Mouse (Mus musculus): Measurements from ENCODE around the gene Nsun5. TPM values are rescaled to one million over a fixed set of nuclear protein-coding genes. Genes with fewer than 3 reads are reported as not detected.
A peak's percentile ranks its signal among the peaks of the same experiment; 100 is the strongest.

The Nsun5 gene
- polyA plus RNA-seq, 1 experiment from 2014 or later: 23.7 TPM

DNA sequence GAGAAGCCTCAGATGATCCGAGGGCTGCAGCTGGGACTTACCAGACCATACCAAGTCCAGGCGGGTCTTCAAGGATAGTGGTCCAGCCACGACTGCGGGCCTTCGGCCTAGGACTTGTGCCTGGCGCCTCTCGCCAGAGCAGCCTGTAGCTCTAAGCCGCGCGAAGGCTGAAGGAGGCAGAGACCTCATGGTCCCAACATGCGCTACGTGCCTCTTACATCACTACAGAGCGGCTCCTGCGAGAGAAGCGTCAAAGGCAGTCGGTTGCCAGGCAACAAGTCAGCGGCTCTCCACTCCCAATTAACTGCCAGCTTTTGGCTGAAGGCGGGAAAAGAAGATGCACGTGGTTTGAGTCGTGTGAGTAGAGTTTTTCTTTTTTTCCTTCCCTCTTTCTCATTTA, 34.9 kb downstream of the Nsun5 start:
- H3K4me3 ChIP-seq (ENCODE audit: low read depth, low read length): no peak overlapping the region
- peaks cover 9% of the 10 kb centered on the region for H3K36me3 ChIP-seq (ENCODE audit: control insufficient read depth, insufficient read depth, low read length)
- H3K9me3 ChIP-seq (ENCODE audit: control insufficient read depth, low read length): 0 out of 2 replicates have a peak, but pooled peaks cover 3% of the 10 kb centered on the region
- H3K9ac ChIP-seq (ENCODE audit: low read depth, low read length): no peak overlapping the region
- H3K27ac ChIP-seq (replicated peaks; ENCODE audit: low read depth, low read length): no peak overlapping the region
- no peak overlapping the region for H3K4me2 ChIP-seq (ENCODE audit: low read depth, low read length)
- WGBS: 37% methylated on average over 20 of the region's 20 CpGs
- ATAC-seq (ENCODE audit: low read depth) (peak; percentile 56; the same call in 1 of the 2 replicates), DNase-seq (ENCODE audit: low spot score) (peak; percentile 71)
- H3K27me3 ChIP-seq (replicated peaks; ENCODE audit: control insufficient read depth, insufficient read depth, low read length): no peaks in the 10 kb centered on the region
- no peaks in the 10 kb centered on the region for H3K4me1 ChIP-seq (ENCODE audit: control insufficient read depth, insufficient read depth, low read length)

- H3K27me3 ChIP-seq (replicated peaks; ENCODE audit: control insufficient read depth, insufficient read depth, low read length): no peaks in the 10 kb centered on the region
- 0 out of 2 replicates have a peak, but pooled peaks cover 3% of the 10 kb centered on the region for H3K9me3 ChIP-seq (ENCODE audit: control insufficient read depth, low read length)
- ATAC-seq (ENCODE audit: low read depth) (no peak), DNase-seq (ENCODE audit: low spot score) (no peak)
- no peak overlapping the region for H3K9ac ChIP-seq (ENCODE audit: low read depth, low read length)
- H3K4me3 ChIP-seq (ENCODE audit: low read depth, low read length): no peak overlapping the region
- WGBS: 80% methylated on average over 9 of the region's 9 CpGs
- H3K4me1 ChIP-seq (ENCODE audit: control insufficient read depth, insufficient read depth, low read length): no peaks in the 10 kb centered on the region
- H3K36me3 ChIP-seq (ENCODE audit: control insufficient read depth, insufficient read depth, low read length): peaks cover 17% of the 10 kb centered on the region
- no peak overlapping the region for H3K27ac ChIP-seq (replicated peaks; ENCODE audit: low read depth, low read length)
- H3K4me2 ChIP-seq (ENCODE audit: low read depth, low read length): no peak overlapping the region
Observed at GRCm38 (mm10) chr5:135405437-135405836, 35.7 kb downstream of the Nsun5 start.

- Histone ChIP-seq H3K4me1 (ENCODE audit: control insufficient read depth, insufficient read depth, low read length) (no peaks in the 10 kb centered on the region), H3K4me3 (ENCODE audit: low read depth, low read length) (no peak overlapping the region), H3K36me3 (ENCODE audit: control insufficient read depth, insufficient read depth, low read length) (peaks cover 33% of the 10 kb centered on the region), H3K4me2 (ENCODE audit: low read depth, low read length) (no peak overlapping the region), H3K9ac (ENCODE audit: low read depth, low read length) (no peak overlapping the region), H3K9me3 (ENCODE audit: control insufficient read depth, low read length) (no peaks in the 10 kb centered on the region), H3K27me3 (replicated peaks; ENCODE audit: control insufficient read depth, insufficient read depth, low read length) (no peaks in the 10 kb centered on the region), H3K27ac (replicated peaks; ENCODE audit: low read depth, low read length) (no peak overlapping the region)
- WGBS: 78% methylated on average over 4 of the region's 4 CpGs
- ATAC-seq (ENCODE audit: low read depth): no peak
- DNase-seq (ENCODE audit: low spot score): no peak
Observed at GRCm38 (mm10) chr5:135408114-135408513, 38.4 kb downstream of the Nsun5 start.

DNA sequence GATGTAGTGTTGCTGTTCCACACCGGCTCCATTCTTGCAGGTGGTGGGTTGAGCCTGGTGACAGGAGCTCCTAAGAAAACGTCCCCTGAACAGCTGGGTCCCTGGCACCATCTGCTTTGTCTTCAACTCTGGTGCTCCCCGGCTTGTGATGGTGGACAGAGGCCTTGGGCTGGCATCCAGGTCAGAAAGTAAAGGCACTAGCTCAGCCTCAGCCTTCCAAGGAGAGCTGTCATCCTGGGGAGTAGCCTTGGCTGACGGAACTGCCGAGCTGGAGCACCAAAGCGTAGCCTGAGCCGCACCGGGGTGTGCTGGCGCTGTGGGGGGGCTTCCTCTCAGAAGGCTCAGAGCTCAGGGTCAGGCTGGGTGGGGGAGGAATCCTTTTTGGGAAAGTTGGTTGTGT, 40.5 kb downstream of the Nsun5 start:
- no peaks in the 10 kb centered on the region for H3K4me1 ChIP-seq (ENCODE audit: control insufficient read depth, insufficient read depth, low read length)
- WGBS: 91% methylated on average over 9 of the region's 9 CpGs
- no peak overlapping the region for H3K4me3 ChIP-seq (ENCODE audit: low read depth, low read length)
- H3K27ac ChIP-seq (replicated peaks; ENCODE audit: low read depth, low read length): no peak overlapping the region
- no peak overlapping the region for H3K4me2 ChIP-seq (ENCODE audit: low read depth, low read length)
- no peak for ATAC-seq (ENCODE audit: low read depth)
- no peaks in the 10 kb centered on the region for H3K27me3 ChIP-seq (replicated peaks; ENCODE audit: control insufficient read depth, insufficient read depth, low read length)
- H3K9ac ChIP-seq (ENCODE audit: low read depth, low read length): no peak overlapping the region
- peaks cover 54% of the 10 kb centered on the region for H3K36me3 ChIP-seq (ENCODE audit: control insufficient read depth, insufficient read depth, low read length)
- H3K9me3 ChIP-seq (ENCODE audit: control insufficient read depth, low read length): no peaks in the 10 kb centered on the region
- DNase-seq (ENCODE audit: low spot score): no peak

Small RNA genes lying within 50 kb of the gene (microRNA-seq; reads per million reads assigned to microRNA genes)
- gene Mir7033 (ENCODE audit: borderline number of aligned reads): 0.66 reads per million

Other genes starting within 250 kb of the Nsun5 start
- 24.1 and 30.1 TPM in 2 replicates for gene Tbl2, start 220.3 kb upstream of the Nsun5 start, polyA plus RNA-seq (2014; fragmentation: Nextera tagmentation; extraction: Ambion mirVana)
- gene Bcl7b, start 201.7 kb upstream of the Nsun5 start, polyA plus RNA-seq (2014; fragmentation: Nextera tagmentation; extraction: Ambion mirVana): 44.3 and 44.4 TPM in 2 replicates
- 46.9 and 48.4 TPM in 2 replicates for gene Baz1b, start 182.7 kb upstream of the Nsun5 start, polyA plus RNA-seq (2014; fragmentation: Nextera tagmentation; extraction: Ambion mirVana)
- gene Fzd9, start 118.7 kb upstream of the Nsun5 start, polyA plus RNA-seq (2014; fragmentation: Nextera tagmentation; extraction: Ambion mirVana): 21.6 and 21.7 TPM in 2 replicates
- 0.17 TPM in 1 of 2 replicates, not detected in the other for gene Fkbp6, start 19.9 kb upstream of the Nsun5 start, polyA plus RNA-seq (2014; fragmentation: Nextera tagmentation; extraction: Ambion mirVana)
- not detected in 2 replicates for gene Trim50, start 16.7 kb upstream of the Nsun5 start, polyA plus RNA-seq (2014; fragmentation: Nextera tagmentation; extraction: Ambion mirVana)
- gene Pom121, start 24.6 kb downstream of the Nsun5 start, polyA plus RNA-seq (2014; fragmentation: Nextera tagmentation; extraction: Ambion mirVana): 14.8 and 15.4 TPM in 2 replicates
- gene Hip1, start 175.2 kb downstream of the Nsun5 start, polyA plus RNA-seq (2014; fragmentation: Nextera tagmentation; extraction: Ambion mirVana): 45.6 and 47.1 TPM in 2 replicates
- not detected in 2 replicates for gene Ccl26, start 193.6 kb downstream of the Nsun5 start, polyA plus RNA-seq (2014; fragmentation: Nextera tagmentation; extraction: Ambion mirVana)
- 3.3 and 3.5 TPM in 2 replicates for gene Ccl24, start 203.1 kb downstream of the Nsun5 start, polyA plus RNA-seq (2014; fragmentation: Nextera tagmentation; extraction: Ambion mirVana)